Mouse (Mus musculus) adrenal gland, postnatal 10 days (tissue): ENCODE results near the gene Dclk2. TPM values are rescaled to one million over a fixed set of nuclear protein-coding genes. Genes with fewer than 3 reads are reported as not detected.

Experiments
- DNase-seq: peaks from one replicate; pipeline ENCODE4 v3.0.0; 2021; ENCODE audit warnings: mixed read lengths
- long read RNA-seq, 2 experiments: library from polyadenylated mRNA; stranded (forward); transcript quantifications; one replicate each; pipeline ENCODE4 v2.0.0; 2021
- total RNA-seq, 2 experiments: library from RNA; stranded (reverse); gene quantifications; 2 replicates each; pipeline ENCODE4 v1.2.3; 2021

Dclk2 gene
- 10 to 100 TPM in 1 of 2 experiments, 1 to 10 TPM in 1; 7.7 to 12.6 TPM for total RNA-seq
- long read RNA-seq, experiment 1, partial matches to known transcripts, result 2 of 11 reads
- long read RNA-seq, experiment 1, other reads (novel, unspliced or antisense), result 7 of 11 reads
- long read RNA-seq, experiment 2, partial matches to known transcripts, result 2 of 9 reads
- long read RNA-seq, experiment 2, other reads (novel, unspliced or antisense), result 4 of 9 reads

DNA sequence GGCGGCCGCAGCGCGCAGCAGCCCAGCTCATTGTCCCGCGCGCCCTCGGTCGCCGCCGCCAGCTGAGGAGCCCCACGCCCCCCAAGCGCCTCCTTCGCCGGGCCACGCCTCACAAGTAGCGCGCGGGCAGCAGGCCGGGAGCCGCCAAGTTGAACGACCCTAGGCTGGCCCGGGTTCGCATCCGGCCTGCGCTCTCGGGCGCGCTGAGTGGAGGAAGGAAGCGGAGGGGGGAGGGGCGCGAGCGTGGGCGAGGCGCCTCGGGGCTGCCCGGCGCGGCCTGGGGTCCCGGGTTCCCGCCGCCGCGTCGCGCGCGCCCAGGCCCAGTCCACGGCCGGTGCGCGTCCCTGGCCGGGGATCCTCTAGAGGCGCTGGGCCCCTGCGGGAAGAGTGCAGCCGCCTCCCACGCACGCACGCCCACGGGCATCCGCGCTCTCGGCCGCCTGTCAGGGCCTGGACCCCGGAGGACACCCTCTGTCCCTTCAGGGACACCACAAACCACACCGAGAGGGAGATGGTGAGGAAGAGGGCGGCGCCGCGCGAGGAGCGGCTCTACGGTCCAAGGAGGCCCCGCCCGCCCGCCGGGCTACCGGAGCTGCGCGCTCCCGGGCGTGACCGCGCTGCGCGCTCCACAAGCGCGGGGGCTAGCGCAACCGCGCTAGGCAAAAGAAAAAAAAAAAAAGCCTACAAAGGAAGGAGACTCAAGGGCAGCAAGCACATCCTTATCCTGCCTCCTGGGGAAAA, at the start of gene Dclk2:
Gene Dclk2, minus strand, starts transcription at position 510 of the 741 bp plus-strand sequence.
- peak; percentile 85 for DNase-seq

DNA sequence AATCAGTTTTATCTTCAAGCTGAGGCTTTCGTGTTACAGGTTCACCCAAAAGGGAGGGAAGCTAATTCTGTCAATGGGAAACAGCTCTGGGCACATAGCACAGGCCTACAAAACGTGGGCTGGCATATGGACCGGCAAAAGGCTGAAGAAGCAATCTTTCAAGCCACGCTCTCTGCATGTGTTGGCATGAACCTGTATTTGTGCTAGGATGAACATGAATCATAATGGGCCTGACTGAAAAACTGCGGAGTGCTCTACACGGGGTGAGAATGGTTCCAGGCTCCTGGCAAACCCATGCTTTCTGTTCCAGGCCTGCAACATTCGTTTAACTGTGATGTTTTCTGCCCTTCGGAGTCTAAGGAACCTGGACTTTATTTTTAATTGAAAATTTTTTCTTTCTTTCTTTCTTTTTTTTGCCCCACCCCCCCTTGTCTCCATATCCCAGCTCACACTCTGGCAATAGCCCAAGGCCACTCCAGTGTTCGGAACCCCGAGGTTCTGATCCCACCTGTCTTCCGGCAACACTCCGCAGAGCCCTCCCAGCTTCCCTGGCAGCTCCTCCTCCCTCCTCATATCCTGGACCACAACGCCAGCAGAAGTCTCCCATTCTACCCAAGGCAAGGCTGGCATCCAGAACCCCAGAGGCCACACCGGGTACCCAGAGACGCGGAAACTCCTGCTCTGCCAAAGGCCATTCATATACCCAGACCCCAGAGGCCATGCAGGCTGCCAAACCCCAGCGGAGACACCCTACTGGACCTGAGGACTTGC, 42.2 kb upstream of the Dclk2 start:
- no peak for DNase-seq

GRCm38 (mm10) chr3:86961395-86961669, 40.7 kb upstream of the Dclk2 start:
- DNase-seq, result no peak

GRCm38 (mm10) chr3:86960656-86961394, 40.2 kb upstream of the Dclk2 start:
- no peak for DNase-seq

DNA sequence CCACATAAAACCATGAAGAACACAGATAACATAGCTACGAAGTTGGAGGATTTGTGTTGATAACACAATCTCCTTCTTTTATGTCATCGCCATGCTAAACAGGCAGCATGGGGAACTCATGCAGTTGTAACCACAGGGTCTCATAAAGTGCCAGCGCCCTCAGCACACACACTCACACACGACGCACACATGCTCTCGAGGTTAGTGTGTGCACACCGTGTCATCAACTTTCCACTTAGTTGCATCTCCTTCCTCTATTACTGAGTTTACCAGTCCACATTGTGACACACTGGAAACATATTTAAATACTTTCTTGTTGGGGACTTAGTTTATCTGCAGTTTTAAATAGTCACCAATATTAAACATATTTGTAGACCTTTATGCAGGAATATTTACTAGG, 38.4 kb upstream of the Dclk2 start:
- DNase-seq, result no peak

DNA sequence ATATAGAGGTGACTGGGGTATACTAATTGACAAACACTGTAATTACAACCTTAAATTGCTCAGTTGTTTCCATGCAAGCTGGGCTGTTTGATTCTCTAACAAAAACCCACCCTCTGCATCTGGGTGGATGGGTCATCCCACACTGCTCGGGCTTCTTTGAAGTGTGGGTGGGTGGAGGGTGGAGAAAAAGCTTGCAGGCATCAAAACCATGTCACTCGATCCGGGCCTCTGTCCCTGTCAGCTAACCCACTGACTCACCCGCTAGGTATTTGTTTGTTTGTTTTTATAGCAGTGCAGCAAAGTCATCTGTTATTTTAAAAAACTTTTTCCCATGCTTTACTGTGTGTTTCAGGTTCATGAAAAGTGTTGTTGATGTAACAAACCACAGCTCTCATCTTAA, 34.7 kb upstream of the Dclk2 start:
- DNase-seq, result no peak

DNA sequence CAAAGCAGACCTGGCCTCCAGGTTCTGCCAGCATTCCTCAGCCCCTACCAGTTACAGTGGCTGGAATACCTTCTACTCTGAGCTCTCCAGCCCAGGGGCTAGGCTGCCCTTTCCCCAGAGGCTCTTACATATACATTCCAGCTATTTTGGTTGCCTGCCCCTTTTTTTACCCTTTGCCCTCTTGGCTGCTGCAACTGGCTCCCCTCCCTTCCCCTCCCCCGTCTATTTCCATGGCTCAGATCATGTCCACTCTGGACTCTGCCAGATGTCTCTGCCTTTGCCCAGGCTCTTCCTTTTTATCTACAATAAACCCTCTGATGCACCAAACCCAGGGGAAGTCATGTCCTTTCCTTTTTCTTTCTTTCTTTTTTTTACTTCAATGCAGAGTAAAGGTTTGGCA, 33.9 kb upstream of the Dclk2 start:
- DNase-seq, result peak; percentile 9

DNA sequence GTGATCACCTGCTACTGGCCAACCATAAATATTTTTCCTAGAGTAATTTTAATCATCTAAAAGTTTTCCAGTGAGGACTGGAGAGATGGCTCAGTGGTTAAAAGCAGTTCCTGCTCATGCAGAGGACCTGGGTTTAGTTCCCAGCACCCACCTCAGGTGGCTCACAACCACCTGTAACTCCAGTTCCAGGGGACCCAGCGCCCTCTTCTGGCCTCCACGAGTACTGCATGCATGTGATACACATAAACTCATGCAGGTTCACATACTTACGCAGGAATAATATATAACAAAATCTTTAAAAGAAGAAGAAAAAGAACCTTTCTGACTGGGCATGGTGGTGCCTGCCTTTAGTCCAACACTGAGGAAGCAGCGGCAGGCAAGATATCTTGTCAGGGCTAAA, 33.2 kb upstream of the Dclk2 start:
- no peak for DNase-seq

DNA sequence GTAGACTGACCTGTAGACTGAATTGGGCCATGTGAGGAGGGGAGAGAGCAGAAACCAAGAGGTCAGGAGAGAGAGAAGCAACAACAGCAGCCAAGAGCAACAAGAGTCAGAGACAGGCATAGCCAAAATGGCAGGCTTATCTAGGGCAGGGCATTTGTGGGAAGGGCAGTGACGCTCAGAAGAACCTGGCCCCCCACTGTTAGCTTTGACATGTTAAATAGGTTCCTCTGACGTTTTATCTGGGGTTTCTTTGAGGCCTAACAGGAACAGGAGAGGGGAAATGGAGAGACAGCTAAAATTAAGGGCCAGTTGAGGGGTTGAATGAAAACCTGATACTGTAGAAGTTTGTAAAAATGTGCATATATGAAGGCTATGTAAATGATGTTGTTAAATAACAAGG, 30.0 kb upstream of the Dclk2 start:
- no peak for DNase-seq

DNA sequence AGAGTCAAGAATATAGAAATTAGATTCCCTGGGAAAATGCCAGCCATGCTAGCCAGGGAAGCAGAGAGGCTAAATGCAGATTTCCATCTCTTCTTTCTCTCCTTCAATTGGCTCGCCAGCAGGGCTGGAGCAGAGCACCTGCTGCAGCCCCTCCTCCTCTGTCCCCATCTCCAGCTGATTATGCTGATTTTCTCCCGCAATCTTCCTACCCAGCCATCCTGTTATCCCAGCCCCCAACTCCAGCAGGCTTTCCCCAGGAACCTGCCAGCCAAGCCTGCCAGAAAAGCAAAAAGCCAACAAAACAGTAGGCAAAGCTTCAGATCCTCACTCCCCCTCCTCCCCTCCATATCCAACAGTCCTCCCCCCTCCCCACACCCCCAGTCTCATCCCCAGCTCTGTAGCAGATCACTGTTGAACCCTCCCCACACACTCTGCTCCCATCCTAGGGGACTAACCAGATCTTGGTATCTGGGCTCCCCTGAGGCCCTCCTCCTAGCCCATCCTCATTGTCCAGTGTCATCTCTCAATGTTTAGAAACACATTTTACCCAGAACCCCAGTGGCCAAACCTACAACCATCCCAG, 15.7 kb upstream of the Dclk2 start:
- DNase-seq, result no peak

GRCm38 (mm10) chr3:86933446-86933845, 12.8 kb upstream of the Dclk2 start:
- no peak for DNase-seq

DNA sequence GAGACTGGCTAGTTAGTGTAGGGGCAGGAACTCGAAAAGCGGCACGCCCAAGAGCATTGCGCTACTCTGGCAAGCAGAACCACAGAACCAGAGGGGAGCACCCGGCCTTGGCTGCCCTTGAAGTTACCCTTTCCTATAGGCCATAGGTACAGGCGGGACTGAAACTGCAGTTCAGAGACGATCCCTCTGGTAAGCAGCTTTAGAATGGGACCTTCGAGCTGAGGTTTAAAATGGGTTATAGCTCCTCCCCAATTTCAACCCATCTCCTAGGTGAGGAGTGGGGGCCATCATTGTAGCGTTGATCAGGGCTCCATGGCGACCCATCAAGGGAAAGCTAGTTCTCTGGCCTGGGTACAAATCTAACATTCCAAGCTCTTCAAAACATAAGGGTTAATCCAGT, 3.0 kb upstream of the Dclk2 start:
- DNase-seq, result no peak

DNA sequence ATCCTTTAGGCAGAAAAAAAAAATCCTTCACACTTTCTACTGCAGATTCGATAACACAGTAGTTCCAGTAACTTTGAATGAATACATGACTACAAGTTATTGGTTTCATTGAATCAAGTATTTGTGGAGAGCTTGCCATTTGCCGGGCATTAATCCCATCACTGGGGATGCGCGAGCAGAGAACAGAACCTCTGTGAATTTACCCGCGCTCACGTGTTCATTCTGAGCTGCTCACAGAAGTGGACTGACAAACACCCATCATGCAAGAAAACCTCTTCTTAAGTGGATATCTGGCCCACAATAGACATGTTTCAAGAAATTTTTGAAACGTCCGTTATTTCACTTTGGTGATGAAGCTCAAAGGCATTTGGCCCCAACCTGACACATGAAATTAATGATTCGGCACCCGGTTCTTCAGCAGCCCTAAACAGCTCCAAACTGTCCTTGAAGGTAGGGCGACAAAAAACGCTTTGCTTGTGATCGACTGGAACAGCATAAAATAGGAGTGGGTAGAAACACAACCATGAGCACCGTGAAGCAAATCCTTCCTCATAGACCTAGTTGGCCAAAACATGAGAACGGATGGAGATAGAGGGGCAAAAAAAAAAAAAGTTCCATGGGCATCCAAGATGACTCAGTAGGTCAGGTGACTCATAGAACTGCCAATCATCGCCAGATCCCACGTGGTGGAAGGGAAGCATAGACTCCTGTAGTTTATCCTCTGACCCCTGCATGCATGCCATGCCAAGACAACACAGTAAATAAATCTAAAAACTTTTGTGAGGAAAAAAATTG, 726 bp upstream of the Dclk2 start:
- peak; percentile 26 for DNase-seq

DNA sequence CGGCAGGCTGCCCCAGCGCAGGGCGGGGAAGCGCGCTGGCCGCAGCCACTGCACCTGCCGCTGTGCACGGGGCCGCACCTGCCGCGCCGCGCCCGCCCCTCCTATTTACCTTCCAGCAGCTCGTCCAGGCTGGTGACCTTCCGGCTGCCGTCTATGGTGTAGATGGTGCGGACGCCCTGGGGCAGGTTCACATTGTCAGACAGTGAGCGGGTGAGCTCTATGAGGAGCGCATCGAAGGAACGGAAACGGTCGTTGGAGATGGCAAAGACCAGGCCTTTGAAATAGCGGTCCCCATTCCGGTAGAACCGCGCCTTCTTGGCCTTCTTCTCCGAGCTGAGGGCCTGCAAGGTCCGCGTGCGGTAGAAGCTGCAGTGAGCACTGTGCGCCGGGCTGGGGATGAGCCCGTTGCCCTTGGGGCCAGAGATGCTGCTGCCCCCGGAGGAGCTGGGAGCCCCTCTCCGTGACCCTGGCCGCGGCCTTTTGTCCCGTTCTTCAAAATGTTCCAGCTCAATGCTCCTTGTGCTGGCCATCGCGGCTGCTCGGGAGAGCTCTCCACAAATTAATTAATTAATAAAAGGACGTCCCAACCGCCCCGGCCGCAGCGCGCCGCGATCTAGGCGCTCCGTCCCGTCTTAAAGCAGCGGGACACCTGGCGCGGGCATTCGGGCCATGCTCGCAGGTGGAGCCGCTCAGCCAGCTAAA, 860 bp downstream of the Dclk2 start:
- DNase-seq, result peak; percentile 37

DNA sequence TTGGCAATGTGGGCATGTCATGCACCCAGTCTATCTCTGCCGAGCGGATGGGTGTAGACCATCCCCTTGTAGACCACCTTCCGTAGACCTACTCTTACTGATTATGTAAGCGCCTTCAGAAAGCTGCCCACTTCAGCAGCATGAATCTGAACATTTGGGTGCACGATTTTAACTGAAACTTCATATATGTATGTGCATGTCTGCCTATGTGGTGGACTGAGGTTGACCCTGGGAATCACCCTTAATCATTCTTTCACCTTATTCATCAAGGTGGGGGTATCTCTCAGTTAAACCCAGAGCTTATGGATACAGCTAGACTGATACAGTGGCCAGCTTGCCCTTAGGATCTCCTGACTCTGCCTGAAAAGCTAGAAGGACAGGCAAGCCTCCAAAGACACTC, 3.6 kb downstream of the Dclk2 start:
- no peak for DNase-seq

GRCm38 (mm10) chr3:86916626-86917025, 4.0 kb downstream of the Dclk2 start:
- no peak for DNase-seq

- no peak for DNase-seq
Observed at GRCm38 (mm10) chr3:86915291-86915690, 5.4 kb downstream of the Dclk2 start.

GRCm38 (mm10) chr3:86914316-86914715, 6.3 kb downstream of the Dclk2 start:
- no peak for DNase-seq

- no peak for DNase-seq
Observed at GRCm38 (mm10) chr3:86898366-86898765, 22.3 kb downstream of the Dclk2 start.

GRCm38 (mm10) chr3:86897551-86897950, 23.1 kb downstream of the Dclk2 start:
- DNase-seq, result no peak

GRCm38 (mm10) chr3:86897066-86897465, 23.6 kb downstream of the Dclk2 start:
- no peak for DNase-seq
